Mouse (Mus musculus): Measurements from ENCODE around the gene Tpcn2. TPM values are rescaled to one million over a fixed set of nuclear protein-coding genes. Genes with fewer than 3 reads are reported as not detected.

Tpcn2 gene
- polyA plus RNA-seq, 1 experiment from 2014 or later = 2.3 TPM

DNA sequence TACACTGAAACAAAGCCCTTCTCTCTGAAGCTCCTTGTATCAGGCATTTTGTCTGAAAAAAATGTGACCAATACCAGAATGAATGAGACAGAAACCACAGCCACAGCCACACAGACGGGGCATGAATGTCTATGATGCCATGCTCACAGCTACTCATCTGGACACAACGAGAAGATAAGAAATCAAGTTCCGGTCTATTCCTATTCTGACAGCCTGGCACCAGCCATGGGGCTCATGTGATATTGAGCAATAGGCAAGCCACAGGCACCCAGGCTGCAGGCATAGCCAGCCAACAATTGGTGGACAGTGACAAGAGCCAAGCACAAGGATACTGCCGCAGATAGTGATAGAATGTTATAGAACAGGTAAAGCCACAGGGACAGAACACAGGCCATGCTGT is 68.3 kb downstream of the Tpcn2 start:
- Histone ChIP-seq H3K36me3 (replicated peaks; ENCODE audit: insufficient read depth, low read length) (no peaks in the 10 kb centered on the region), H3K4me1 (ENCODE audit: insufficient read depth) (no peaks in the 10 kb centered on the region), H3K27me3 (ENCODE audit: insufficient read depth, low read length) (no peaks in the 10 kb centered on the region), H3K27ac (ENCODE audit: low read depth) (no peak overlapping the region), H3K4me2 (ENCODE audit: low read depth, low read length) (no peak overlapping the region), H3K9ac (replicated peaks) (no peak overlapping the region), H3K9me3 (ENCODE audit: low read length) (no peaks in the 10 kb centered on the region), H3K4me3 (ENCODE audit: low read depth, low read length) (no peak overlapping the region)
- ATAC-seq = no peak
- no peak for DNase-seq
- WGBS (ENCODE audit: insufficient replicate concordance) = 52% methylated on average over 4 of the region's 4 CpGs
- TF ChIP-seq EP300 (IDR thresholded peaks at IDR 0.05; ENCODE audit: low read depth) (no peak), CTCF (IDR thresholded peaks at IDR 0.05; ENCODE audit: low read depth) (no peak)

DNA sequence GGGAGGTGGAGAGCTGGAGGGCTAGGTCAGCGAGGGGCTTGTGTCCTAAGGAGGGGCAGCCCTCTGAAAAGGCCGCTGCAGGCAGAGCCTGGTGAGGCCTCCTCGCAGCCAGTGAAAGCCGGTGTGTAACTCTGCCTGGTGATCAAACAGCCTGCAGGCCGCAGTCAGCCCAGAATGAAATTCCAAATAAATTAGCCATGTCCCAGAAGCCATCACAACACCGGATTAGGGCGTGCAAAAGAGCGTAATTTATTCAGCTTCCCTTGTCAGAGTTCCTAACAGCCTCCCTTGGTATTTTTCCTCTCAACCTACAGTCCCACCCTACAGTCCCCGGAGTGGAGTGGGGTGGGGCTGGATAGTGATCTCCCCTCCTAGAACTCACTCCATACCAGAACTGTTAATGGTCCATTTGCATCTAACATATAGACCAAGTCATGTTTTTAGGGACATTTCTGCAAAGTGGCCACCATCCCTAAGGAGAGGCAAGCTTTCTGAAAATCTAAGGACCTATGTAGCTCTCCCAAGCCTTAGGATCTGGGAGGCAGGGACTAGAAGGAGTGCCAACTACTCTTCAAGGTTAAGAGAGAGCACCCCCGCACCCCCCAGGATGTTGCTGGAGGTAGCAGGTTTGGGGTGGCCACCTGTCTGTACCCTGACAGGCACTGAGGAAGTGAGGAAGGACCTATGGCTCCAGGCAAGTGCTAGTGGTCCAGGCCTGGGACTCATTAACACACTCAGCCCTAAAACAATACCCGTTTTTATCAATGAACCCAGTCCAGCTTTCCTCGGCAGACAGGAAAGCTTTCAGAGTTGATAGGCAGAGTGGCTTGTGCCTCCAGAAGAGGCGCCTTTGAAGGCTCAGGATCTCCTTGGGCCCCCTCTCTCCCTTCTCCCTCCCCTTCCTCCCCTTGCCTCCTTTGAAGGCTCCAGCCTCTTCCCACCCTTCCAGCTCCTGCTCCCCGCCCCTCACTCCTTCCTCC is 71.8 kb downstream of the Tpcn2 start:
- 56% methylated on average over 14 of the region's 14 CpGs for WGBS (ENCODE audit: insufficient replicate concordance)
- H3K9me3 ChIP-seq (ENCODE audit: low read length) = no peaks in the 10 kb centered on the region
- ATAC-seq = no peak

DNA sequence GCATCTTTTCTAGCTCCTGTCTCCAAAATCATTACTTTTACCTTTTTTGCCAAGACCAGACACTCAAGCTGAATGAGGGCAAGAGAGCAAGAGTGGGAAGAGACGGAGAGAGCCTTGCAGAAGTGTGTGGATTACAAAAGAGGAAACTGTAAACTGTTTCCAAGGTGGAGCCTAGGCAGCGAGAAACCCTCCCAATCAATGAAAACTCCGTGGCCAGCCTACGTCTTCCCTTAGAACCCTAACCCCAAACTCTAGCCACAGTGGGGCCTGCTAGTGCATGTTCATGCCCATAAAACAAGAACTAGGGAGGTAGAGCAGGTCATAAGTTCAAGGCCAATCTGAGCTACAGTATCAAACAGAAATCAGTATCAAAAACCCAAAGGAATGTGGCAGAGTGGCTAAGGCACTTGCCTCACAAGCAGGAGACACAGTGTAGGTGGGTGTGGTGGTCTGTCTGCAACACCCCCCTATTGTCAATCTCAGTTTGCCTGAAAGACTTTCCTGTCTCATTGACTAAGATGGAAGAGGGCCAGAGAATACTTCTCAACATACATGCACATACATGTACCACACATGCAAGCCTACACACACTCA is 73.2 kb downstream of the Tpcn2 start:
- WGBS (ENCODE audit: insufficient replicate concordance) = 43% methylated on average over 4 of the region's 4 CpGs
- Histone ChIP-seq H3K9me3 (ENCODE audit: low read length) (no peaks in the 10 kb centered on the region), H3K36me3 (replicated peaks; ENCODE audit: insufficient read depth, low read length) (no peaks in the 10 kb centered on the region), H3K27me3 (ENCODE audit: insufficient read depth, low read length) (0 out of 2 replicates have a peak, but pooled peaks cover 4% of the 10 kb centered on the region), H3K9ac (replicated peaks) (no peak overlapping the region), H3K4me1 (ENCODE audit: insufficient read depth) (peaks cover 9% of the 10 kb centered on the region), H3K4me3 (ENCODE audit: low read depth, low read length) (no peak overlapping the region), H3K4me2 (ENCODE audit: low read depth, low read length) (no peak overlapping the region), H3K27ac (ENCODE audit: low read depth) (no peak overlapping the region)
- ATAC-seq = no peak
- no peak for TF ChIP-seq CTCF (IDR thresholded peaks at IDR 0.05; ENCODE audit: low read depth)
- no peak for TF ChIP-seq EP300 (IDR thresholded peaks at IDR 0.05; ENCODE audit: low read depth)
- DNase-seq = no peak

More for the DNA sequence above, 71.8 kb downstream of the Tpcn2 start:
- Histone ChIP-seq H3K4me1 (ENCODE audit: insufficient read depth) (no peaks in the 10 kb centered on the region), H3K4me2 (ENCODE audit: low read depth, low read length) (no peak overlapping the region), H3K4me3 (ENCODE audit: low read depth, low read length) (no peak overlapping the region), H3K36me3 (replicated peaks; ENCODE audit: insufficient read depth, low read length) (no peaks in the 10 kb centered on the region), H3K27me3 (ENCODE audit: insufficient read depth, low read length) (no peaks in the 10 kb centered on the region), H3K27ac (ENCODE audit: low read depth) (no peak overlapping the region), H3K9ac (replicated peaks) (no peak overlapping the region)
- DNase-seq = no peak
- TF ChIP-seq EP300 (IDR thresholded peaks at IDR 0.05; ENCODE audit: low read depth) = no peak
- no peak for TF ChIP-seq CTCF (IDR thresholded peaks at IDR 0.05; ENCODE audit: low read depth)

DNA sequence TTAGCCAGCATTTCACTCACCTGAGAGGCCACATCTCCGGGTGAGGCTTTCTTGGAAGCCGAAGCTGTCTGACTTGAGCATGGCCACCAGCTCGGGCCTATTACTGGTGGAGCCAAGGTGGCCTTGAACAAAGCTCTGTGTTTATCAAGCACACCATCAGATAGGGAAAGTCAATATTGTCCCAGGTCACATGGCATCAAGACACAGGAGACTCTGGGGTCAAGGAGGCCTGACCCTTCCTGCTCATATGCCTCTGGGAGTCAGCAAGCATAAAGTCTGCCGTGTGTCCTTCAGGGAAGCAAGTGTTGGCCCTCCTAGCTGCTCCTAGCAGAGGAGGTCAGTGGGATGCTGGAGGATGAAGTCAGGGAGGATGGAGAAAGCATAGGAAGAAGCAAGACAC is 75.8 kb downstream of the Tpcn2 start, which contains the start of gene 1810010D01Rik:
TSS of gene 1810010D01Rik (minus strand) at position 114 of the 400 bp plus-strand sequence.
- Histone ChIP-seq H3K4me3 (ENCODE audit: low read depth, low read length) (no peak within 1 kb of the TSS), H3K4me2 (ENCODE audit: low read depth, low read length) (no peak within 1 kb of the TSS), H3K9ac (replicated peaks) (no peak within 1 kb of the TSS), H3K27me3 (ENCODE audit: insufficient read depth, low read length) (0 out of 2 replicates have a peak, but pooled peaks cover 4% of the 10 kb centered on the region), H3K9me3 (ENCODE audit: low read length) (no peaks in the 10 kb centered on the region), H3K27ac (ENCODE audit: low read depth) (no peak within 1 kb of the TSS), H3K36me3 (replicated peaks; ENCODE audit: insufficient read depth, low read length) (no peaks in the 10 kb centered on the region), H3K4me1 (ENCODE audit: insufficient read depth) (peaks cover 9% of the 10 kb centered on the region)
- TF ChIP-seq CTCF (IDR thresholded peaks at IDR 0.05; ENCODE audit: low read depth) = no peak
- TF ChIP-seq EP300 (IDR thresholded peaks at IDR 0.05; ENCODE audit: low read depth) = no peak
- ATAC-seq = no peak
- WGBS (ENCODE audit: insufficient replicate concordance) = 63% methylated on average over 4 of the region's 4 CpGs
- no peak for DNase-seq

DNA sequence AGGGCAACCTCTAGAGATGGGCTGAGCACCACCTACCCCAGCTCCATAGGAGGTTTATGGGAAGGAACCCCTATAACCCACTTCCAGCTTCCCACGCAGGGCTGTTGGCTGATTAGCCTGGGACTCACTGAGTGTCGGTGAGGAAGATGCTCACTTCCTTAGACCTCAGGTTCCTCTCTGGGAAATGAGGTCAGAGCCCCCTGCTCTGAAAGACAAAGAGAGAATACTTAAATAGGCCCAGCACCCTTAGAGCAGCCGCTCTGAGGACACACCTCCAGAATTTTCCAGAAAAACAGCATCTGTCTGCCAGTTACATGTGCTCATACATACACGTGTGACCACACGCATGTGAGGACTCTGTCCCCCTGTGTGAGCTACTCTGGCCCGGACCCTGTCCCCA is 77.0 kb downstream of the Tpcn2 start:
- no peak overlapping the region for H3K4me3 ChIP-seq (ENCODE audit: low read depth, low read length)
- 0 out of 2 replicates have a peak, but pooled peaks cover 4% of the 10 kb centered on the region for H3K27me3 ChIP-seq (ENCODE audit: insufficient read depth, low read length)
- TF ChIP-seq CTCF (IDR thresholded peaks at IDR 0.05; ENCODE audit: low read depth) (no peak), EP300 (IDR thresholded peaks at IDR 0.05; ENCODE audit: low read depth) (no peak)
- WGBS (ENCODE audit: insufficient replicate concordance) = 59% methylated on average over 6 of the region's 6 CpGs
- DNase-seq = no peak
- H3K4me1 ChIP-seq (ENCODE audit: insufficient read depth) = peaks cover 9% of the 10 kb centered on the region
- no peak overlapping the region for H3K9ac ChIP-seq (replicated peaks)
- H3K36me3 ChIP-seq (replicated peaks; ENCODE audit: insufficient read depth, low read length) = no peaks in the 10 kb centered on the region
- no peak overlapping the region for H3K4me2 ChIP-seq (ENCODE audit: low read depth, low read length)
- no peak overlapping the region for H3K27ac ChIP-seq (ENCODE audit: low read depth)
- ATAC-seq = no peak
- no peaks in the 10 kb centered on the region for H3K9me3 ChIP-seq (ENCODE audit: low read length)

DNA sequence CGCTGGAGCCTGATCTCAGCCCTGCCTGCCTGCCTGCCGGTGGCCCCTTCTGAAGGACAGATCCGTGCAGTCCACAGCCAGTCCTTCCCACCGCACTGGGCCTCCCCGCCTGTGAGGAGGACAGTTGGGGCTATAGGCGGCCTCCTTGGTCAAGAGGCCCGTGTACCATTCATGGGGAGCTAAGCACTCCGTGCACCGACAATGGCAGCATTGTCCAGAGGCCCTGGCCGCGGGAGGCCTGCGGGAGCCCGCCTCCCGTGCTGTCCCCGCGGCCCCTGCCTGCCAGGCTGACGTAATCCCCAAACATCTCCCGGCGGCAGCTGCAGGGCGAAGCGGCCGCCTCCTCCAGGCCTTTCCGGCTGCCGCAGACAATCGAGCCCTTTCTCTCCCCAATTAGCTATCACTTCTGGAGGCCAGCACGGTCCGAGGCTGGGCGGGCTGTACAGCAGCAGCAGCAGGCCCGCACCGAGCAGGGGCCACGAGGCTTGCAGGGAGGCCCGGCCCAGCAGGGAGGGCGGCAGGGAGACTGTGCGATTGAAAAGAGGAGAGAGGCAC is 77.7 kb downstream of the Tpcn2 start:
- Histone ChIP-seq H3K36me3 (replicated peaks; ENCODE audit: insufficient read depth, low read length) (no peaks in the 10 kb centered on the region), H3K27ac (ENCODE audit: low read depth) (no peak overlapping the region), H3K9me3 (ENCODE audit: low read length) (no peaks in the 10 kb centered on the region), H3K9ac (replicated peaks) (peak overlapping the region; percentile 48; the same call in 1 of the 2 replicates), H3K27me3 (ENCODE audit: insufficient read depth, low read length) (0 out of 2 replicates have a peak, but pooled peaks cover 4% of the 10 kb centered on the region), H3K4me3 (ENCODE audit: low read depth, low read length) (peak overlapping the region; percentile 10; the same call in 1 of the 2 replicates), H3K4me2 (ENCODE audit: low read depth, low read length) (peak overlapping the region; percentile 60), H3K4me1 (ENCODE audit: insufficient read depth) (peaks cover 9% of the 10 kb centered on the region)
- WGBS (ENCODE audit: insufficient replicate concordance) = 4% methylated on average over 30 of the region's 34 CpGs
- TF ChIP-seq CTCF (IDR thresholded peaks at IDR 0.05; ENCODE audit: low read depth) = 0 out of 2 replicates have a peak, but pooled peaks have one; percentile 8
- TF ChIP-seq EP300 (IDR thresholded peaks at IDR 0.05; ENCODE audit: low read depth) = no peak
- DNase-seq (peak; percentile 63), ATAC-seq (peak; percentile 81)

Data from liver, postnatal 0 days (tissue).